Mouse (Mus musculus): ENCODE measurements at regions not wholly inside any gene's neighbourhood (a gene's known extent, or its start where the extent isn't known, plus 50 kb on each side); places are given as distances from the start of the nearest gene placed in this dataset.
A peak's percentile ranks its signal among the peaks of the same experiment; 100 is the strongest.

DNA sequence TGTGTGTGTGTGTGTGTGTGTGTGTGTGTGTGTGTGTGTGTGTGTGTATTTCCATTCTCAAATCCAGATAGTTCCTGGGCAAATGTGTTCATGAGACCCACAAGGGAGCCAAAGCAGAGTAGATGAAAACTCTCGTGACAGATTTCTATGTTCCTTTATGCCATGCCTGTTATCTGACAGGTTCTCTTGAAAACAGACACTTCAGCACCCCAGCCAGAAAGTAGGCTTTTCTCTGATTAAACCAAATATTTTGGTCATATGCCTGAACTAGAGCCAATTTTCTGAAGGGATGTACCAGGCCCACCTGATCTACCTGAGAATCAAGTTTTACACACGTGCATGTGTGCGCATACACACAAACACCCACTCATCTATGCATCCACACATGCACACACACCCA, 95.5 kb downstream of the Psat1 start:
- no peak for DNase-seq (ENCODE audit: low read depth, low spot score)

DNA sequence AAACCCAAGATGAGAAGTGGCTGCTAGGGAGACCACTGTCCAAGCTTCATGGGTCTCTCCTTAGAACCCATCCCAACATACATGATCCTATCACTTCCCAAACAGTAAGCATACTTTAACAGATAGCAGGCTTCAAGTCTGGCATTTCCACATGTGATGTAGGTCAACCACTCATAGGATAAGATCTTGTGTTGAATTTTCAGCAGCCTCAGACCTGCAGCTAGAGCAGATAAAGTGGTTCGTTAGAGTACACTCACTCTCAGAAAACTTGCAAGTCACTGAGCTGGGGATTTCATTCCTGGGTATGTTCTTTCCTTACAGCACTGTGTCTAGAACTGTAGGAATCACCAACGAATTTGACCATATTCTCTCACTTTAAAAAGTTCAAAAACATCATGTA, 96.4 kb downstream of the Psat1 start:
- DNase-seq (ENCODE audit: low read depth, low spot score): no peak

DNA sequence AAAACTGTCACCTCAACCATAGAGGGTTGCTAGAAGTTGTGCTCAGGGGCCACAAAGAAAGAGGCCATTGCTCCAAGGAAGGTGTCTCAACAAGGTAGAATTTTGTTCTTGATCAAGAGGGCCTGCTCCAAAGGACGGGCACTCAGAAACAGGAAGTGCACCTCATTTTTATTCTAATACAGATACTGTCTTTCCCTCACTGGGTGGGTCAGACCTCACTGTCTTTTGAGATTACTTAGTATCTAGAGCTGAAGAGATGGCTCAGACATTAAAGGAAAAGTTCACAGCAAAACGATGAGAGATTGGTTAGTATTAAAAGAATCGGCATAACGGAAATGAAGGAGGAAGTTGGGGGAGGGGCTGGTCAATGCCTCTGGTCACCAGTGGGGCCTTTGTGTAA, 97.9 kb downstream of the Psat1 start:
- DNase-seq (ENCODE audit: low read depth, low spot score): no peak

DNA sequence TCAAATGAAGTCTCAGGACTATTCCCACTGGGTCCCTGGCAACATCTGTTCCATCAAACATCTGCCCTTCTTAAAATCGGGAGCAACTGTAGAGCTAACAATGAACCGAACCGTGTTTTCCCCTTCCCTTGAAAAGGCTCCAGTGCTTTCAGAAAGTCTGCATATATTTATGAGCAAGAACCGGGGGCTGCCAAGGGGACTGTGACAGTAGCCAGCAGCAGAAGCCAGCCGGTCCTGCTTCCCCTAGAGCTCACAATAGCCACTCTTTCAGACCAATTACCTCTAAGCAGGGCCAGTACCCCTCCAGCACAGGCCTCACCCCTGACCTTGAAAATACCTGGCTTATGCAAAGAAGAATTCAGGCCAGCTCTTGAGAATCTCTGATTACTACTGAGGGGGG, 108.8 kb downstream of the Psat1 start:
- peak; percentile 18 for DNase-seq (ENCODE audit: low read depth, low spot score)

DNA sequence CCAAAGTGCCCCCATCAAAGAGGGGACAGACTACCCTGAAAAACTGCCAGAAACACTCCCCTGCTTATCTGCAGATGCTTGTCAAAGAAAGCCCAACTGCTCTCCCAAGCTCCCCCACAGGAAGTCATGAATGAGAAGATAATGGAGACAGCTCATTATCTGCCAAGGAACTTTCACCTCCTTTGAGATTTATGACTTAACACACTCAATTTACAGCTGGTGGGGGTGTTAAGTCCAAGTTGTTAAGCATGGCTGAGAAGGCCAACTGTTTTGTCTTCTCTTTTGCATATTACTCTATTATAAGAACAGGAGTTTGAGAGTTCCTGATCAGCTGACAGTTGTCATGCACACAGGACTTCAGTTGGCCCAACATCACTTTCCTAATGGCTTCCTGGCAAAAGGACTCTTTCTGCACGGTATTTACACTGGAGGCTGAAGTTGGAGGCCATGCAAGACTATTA, 109.4 kb downstream of the Psat1 start:
- peak; percentile 65 for DNase-seq (ENCODE audit: low read depth, low spot score)

DNA sequence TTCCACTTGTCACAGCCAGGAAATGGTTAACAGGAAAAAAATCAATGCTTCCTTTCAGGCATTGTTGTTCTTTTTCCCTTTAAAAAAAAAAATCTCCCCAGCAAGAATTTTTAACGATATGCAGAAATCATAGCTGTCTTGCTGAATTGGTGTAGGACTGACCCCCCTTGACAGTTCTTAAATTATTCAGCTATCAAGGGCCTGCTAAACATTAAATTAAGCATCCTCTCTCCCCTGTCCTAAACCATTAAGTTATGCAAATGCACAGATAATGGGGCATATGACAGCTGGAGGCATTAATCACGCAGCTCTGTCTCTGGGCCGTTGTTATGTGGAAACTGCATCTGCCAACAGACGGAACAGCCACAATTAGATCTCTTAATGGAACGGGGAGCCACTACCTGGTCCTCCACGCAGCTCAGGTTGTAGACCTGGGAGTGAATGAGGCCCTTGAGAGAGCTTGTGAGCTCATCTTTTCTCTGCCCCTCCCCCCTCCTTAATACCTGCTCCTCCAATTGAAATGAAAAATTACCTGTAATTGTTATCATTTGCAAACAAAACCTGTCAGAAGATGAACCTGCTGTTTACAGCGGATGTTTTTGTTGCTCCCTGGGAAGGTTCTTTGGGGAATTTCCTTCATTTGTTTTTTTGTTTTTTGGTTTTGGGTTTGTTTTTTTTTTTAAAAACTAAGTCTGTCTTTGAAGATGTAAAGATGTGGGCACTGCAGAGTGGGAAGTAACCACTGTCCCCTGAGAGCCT, 110.0 kb downstream of the Psat1 start:
- DNase-seq (ENCODE audit: low read depth, low spot score): peak; percentile 75

DNA sequence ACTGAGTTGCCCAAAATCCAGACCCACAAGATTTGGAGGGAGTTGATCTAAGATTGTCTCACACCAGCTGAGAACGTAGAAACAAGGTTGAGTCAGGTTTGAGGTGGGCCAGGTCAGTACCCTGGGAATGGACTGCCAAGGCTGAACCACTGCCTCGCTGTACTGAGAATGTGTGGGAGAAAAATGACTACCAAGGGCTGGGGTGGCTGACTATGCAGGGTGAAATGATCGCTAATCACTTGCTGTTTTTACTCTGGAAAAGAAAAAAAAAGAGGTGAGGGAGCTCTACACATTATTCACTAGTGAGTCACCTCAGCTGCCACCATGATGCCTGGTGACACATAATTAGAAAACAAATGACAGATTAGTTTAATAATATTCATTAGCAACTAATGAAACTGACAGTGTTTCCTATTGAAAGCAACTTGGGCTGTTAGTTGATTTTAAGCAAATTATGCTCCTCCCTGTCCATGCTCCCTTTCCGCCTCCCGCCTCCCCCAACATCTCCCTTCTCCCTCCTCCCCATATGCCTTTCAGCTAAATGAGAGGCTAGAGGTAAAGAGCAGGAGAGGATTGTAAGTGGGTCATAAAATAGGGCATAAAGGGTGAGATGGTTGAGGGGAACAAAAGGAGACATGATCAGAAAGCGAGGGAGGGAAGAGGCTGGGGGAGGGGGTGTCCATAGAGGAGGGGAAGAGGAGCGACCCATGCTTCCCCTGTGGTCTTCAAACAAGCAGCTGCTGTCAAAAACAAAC, 110.8 kb downstream of the Psat1 start:
- DNase-seq (ENCODE audit: low read depth, low spot score): peak; percentile 58

DNA sequence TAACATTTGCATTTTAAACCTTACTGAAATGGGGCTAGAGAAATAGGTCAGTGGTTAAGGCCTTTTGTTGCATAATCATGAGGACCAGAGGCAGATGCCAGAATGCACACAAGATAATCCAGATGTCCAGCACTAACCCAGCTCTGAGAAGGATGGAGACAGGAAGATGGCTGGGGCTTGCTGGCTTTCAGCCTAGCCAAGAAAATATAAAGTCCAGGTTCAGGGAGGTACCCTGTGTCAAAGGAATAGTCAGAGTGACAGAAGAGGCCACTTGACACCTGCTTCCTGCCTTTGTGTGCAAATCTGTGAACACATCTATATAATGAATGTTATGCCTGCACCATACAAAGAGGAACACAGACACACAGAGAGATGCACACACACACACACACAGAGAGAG, 116.8 kb downstream of the Psat1 start:
- DNase-seq (ENCODE audit: low read depth, low spot score): no peak

DNA sequence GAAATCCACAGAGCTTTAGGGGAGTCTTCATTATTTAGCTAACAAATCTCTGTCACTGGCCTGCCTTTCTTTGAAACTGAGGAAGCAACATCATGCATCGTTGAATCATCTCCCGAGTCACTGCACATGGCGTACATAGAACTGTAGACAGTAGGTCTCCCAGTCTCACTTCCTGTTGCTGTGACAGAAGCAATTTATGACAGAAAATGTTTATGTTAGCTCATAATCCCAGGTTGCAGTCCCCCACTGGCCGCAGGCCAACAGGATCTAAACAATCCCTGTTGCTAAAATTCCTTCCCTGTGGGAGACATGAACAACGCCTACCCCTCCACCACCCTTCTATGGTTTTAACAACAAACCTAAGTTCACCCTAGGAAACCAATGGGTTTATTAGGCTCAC, 118.0 kb downstream of the Psat1 start:
- no peak for DNase-seq (ENCODE audit: low read depth, low spot score)

DNA sequence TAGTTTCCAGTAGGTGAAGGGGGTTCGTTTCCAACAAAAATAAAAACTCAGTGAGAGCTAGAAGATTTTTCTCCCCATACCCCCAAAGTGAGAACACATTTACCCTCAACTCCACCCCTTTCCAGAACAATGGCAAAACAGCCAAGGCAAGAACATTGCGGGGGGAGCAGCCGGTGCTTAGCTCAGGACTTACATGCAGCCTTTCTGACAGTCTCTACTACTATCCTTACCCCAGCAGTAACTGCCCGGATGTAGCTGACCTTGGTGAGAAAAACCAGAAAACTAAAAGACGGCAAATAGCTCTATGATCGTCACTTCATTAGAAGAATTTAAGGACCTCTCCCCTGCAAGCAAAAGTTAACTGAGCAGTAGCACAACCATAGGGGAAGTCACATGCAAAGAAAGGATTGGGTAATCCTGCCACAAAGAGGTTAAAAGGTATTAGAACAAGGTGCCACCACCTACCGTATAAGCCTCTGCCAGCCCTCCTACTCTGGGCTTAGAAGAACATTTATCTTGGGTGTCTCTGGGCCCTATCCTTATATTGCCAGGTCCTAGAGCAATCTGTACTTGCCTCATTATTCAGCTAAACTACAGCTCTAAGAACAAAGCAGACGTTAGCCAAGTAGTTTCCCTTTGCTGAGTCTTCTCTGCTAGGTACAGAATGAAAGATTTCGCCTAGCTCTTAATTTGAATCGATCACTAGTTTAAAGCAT, 119.0 kb downstream of the Psat1 start:
- no peak for DNase-seq (ENCODE audit: low read depth, low spot score)

DNA sequence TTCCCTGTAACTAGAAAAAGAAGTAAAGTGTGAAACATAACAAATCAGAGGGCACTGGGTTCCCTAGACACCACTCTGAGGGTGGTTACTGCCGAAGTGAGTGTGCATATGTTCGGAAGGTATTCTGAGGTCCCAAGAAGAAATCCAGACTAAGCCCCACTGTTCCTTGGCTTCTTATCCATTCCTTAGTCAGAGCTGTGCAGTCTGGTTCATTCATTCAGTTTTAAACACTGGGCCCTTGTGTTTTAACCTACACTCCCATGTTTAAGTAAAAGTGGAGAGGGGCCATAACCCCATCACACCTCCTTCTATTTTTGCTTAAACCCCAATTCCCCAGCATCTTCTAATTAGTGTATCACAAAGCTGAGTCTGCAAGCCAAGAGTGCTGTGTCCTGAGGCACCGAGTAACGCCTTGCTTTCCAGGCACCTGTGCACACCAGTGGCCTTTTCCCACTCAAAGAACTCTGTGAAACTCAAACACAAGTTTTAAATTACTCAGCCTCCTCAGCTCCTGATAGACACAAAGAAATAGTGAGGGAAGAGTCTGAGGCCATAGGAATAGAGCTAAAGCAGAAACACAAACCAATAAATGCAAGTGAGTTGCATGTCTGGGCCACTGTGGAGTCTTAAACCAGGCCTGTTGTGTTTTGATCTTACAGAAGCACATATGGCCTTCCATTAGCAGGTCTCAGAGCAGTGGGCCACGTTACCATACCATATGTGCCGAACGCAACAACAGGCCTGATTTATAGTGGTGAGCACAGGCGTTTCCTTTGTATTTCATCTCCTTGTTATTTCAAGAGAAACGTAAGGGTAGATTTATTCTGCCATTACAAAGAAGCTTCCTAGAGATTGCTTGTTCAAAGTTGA, 119.8 kb downstream of the Psat1 start:
- DNase-seq (ENCODE audit: low read depth, low spot score): peak; percentile 72

DNA sequence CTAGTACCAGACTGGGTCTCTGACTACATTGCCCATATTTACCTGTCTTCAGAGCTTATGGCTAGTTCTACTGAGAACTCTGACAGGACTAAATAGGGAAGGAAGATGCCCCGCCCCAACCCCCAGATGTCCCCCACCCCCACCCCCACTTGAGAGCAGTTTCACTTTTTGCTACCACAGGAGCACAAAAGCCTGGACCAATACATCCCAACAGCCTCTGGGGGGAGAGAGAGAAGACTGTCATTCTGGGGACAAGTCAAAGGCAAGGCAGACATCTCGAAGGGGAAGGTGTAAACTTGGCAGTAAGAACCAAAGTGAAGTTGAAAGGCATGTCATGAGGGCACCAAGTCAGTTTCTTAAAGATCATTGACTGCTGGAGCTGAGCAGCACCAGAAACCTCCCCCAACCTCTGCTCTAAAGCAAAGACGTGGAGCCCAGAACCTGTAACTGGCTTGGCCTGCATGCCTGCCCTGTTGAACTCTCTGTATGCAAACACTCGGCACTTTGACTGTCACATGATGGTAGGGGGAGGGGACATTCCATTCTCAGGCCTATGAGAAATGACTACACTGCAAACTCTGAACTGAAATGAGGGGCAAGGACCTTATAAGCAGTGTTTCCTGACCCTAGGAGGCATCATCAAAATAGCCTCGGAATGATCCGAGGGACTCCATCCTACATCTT, 123.3 kb downstream of the Psat1 start:
- DNase-seq (ENCODE audit: low read depth, low spot score): no peak

DNA sequence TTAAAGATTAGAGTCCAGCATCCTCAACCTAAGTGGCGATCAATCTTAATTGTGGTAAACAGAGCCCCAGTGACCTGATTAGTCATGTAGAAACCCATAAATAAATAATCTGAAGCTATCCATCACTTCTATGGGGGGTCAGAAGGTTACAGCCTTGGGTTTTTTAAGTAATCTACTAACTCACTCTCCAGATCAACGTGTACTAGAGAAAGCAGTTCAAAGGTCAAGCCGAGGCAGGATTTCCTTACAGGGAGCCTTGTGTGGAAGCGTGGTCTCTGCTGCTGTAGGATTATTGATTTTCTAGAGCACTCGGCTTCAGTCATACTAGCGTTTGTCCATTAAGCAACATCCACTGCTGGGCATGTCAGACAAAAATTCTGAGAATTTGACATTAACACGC, 127.1 kb downstream of the Psat1 start:
- peak; percentile 72 for DNase-seq (ENCODE audit: low read depth, low spot score)

DNA sequence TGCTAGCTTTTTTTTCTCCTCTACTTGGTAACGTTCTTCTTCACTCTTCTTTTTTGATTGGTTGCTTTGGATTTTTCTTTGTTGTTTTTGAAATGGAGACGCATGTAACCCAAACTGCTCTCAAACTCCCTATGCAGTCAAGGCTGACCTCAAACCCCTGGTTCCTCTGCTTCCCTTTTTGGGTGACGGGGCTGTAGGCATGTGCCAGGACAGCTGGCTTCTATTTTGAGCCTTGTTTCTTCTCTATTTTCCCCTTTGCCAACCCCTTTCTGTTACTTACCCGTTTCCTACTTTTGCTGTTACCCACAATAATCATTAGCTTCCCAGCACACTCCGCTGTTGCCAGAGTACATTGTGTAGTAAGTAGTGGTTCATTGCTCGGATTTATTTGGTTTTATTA, 132.0 kb downstream of the Psat1 start:
- DNase-seq (ENCODE audit: low read depth, low spot score): no peak

DNA sequence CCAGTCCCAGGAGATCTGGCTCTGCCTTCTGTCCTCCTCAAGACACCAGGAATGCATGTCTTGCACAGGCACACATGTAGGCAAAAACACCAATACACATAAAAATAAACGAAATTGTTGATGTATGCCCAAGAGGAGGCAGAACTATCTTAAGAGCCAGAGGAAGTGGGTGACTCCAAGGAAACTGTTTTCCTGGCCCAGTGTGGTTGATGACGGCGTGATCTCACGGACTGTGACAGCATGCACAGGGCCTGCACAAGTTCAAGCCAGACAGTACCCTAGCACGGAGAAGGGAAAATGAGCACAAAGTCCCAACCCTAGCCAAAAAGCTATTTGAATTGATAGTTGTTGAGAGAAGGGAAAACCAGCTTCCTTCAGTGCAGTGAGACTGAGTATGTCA, 138.1 kb downstream of the Psat1 start:
- DNase-seq (ENCODE audit: low read depth, low spot score): no peak

DNA sequence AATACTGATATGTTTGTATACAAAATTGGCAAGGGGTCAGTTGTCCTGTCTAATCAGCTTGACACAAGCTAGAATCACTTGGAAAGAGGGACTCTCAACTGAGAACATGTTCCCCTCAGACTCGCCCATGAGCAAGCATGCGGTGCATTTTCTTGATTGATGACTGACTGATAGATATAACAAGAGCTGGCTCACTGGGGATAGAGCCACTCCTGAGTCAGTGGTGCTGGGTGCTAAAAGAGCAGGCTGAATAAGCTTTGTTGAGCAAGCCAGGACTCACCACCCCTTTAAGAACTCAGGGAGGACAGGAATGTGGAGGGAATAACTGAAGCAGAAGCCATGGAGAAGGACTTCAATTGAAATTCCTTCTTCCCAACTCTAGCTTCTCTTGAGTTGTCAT, 139.5 kb downstream of the Psat1 start:
- no peak for DNase-seq (ENCODE audit: low read depth, low spot score)

DNA sequence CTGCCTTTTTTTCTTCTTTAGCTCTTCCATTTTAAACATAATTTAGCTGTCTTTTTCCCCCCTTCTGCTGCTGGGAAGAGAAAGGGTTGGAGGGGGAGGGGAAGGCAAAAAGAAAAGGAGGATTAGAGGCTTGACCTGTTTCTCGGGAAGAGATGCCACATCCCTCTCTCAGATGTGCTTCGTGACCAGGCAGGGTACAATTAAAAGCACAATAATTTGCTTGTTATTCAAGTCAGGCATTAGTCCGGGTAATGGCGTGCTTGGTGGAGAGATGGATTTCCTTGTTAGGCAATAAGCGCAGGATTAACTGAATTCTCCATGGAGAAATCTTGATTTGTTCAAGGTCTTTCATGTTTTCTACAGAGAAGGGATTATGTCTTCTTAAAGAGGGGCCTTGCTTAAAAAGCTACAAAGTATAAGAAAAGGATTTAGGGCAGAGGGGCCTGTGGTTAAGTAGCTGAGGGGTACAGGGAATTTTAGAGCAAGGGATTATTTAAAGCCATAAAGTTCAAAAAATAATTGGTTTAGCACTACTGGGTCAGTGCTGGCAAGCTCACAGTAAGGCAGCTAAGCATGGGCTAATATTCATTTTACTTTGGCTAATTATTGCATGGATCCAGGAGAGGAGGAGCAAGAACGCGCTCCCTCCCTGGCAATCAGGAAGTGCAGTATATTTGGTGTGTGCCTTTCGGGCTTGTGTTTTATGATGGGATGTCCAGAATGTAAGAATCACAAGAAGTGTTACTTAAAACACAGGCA, 143.8 kb downstream of the Psat1 start:
- DNase-seq (ENCODE audit: low read depth, low spot score): no peak

DNA sequence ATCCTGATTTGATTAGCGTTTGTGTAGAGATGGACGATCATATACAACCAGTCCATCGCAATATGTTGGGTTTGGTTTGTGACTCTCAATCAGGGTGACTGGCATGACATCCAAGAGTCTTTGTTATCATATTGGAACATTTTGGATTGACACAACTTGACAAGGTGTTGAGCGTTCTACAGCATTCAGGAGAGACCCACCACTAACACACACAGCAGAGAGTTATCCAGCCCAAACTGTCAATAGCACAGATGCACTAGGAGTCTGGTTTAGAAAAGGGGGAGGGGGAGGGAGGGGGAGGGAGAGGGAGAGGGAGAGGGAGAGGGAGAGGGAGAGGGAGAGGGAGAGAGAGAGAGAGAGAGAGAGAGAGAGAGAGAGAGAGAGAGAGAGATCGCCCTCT, 144.5 kb downstream of the Psat1 start:
- no peak for DNase-seq (ENCODE audit: low read depth, low spot score)

DNA sequence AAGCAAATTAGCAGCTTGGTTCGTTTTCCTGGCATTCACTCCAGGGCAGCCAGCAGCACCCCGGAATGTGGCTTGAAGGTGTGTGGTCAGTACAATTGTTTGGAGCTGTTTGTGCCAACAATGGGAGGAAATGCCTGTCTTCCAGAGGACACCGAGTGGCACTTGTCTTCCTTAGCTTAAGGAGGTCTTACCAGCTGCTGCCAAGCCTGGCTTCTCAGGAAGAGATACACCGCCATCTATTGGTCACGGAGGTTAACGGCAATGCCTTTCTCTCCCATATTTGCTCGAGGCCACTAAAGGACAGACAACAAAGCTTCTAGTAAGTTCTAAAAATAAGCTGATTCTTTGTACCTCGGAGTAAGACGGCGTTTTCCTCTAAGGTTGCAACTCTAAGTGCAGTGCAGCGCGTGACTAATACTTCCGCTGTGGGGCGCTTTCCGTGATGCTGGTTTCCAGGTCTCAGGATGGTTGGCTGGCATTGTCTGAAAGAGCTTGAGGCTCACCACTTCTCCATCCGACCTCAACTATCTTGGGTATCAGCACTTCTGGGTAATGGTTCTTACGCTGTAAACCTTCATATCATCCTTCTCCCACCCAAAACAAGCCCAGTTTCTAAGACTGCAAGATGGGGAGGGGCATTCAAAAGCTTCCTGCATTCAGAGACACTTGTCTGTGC, 145.2 kb downstream of the Psat1 start:
- DNase-seq (ENCODE audit: low read depth, low spot score): peak; percentile 90

All from mesoderm, embryonic 11.5 days (tissue).